Mouse (Mus musculus) spleen, adult 2 months (tissue): ENCODE results near the gene Selenof.

ENCODE experiments used
- CTCF ChIP-seq: fragments of 200-500 bp; IDR thresholded peaks from 2 replicates; pipeline ENCODE4 v1.5.1; 2011; ENCODE audit warnings: mild to moderate bottlenecking, inconsistent platforms; ENCODE audit not compliant: insufficient read depth, insufficient read length, insufficient replicate concordance; ENCODE audit errors: extremely low read depth
- POLR2A ChIP-seq: fragments of 200-500 bp; IDR thresholded peaks from 2 replicates; pipeline ENCODE4 v1.6.1; 2011; ENCODE audit warnings: low read depth, low read length, inconsistent platforms

DNA sequence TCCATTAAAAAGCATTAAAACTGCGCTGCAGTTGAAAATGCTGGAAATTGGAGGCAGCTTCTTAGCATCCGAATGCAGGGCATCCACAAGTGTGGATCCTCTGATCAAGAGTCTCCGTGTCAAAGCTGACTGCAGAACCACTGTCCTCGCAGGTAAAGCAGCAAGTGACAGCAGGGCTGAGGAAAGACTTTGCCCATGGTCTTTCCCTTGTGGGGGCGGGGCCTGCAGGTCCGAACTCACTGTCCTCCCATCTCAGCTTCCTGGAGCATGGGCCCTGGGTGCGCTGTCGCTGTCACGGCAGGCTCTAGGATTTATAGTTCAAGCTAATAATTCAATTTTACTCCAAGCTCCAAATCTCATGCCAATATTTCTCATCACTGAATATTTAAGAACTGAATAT, 15.6 kb upstream of the Selenof start:
- no peak for TF ChIP-seq CTCF
- no peak for TF ChIP-seq POLR2A
